Mouse (Mus musculus): ENCODE measurements around the gene Fcgrt.
"Not testable (repeated sequence)": the region's sequence is repeated elsewhere in the genome, so short reads cannot be mapped to it uniquely, and the experiment has no call there.

Gene Fcgrt

GRCm38 (mm10) chr7:45103652-45104180, at the start of gene Fcgrt:
Fcgrt (minus strand) TSS chr7:45103851.
- DNase-seq (ENCODE audit: low spot score), result no peak

DNA sequence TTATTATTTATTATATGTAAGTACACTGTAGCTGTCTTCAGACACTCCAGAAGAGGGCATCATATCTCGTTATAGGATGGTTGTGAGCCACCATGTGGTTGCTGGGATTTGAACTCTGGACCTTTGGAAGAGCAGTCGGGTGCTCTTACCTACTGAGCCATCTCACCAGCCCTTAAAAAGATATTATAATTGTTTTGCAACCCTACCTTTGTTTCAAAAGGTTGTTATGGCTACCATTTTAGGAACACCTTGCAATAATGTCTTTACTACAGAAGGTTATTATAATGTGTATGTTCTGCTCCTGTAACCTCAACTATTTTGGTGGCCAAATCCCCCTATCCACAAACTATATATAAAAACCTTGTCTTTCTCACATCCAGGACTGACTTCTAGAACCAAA, 49.4 kb upstream of the Fcgrt start:
- DNase-seq (ENCODE audit: low spot score), result not testable (repeated sequence)

GRCm38 (mm10) chr7:45151303-45151702, 47.7 kb upstream of the Fcgrt start:
- DNase-seq (ENCODE audit: low spot score), result no peak

- DNase-seq (ENCODE audit: low spot score), result no peak
These were observed 46.7 kb upstream of the Fcgrt start for GRCm38 (mm10) chr7:45150321-45150720.

DNA sequence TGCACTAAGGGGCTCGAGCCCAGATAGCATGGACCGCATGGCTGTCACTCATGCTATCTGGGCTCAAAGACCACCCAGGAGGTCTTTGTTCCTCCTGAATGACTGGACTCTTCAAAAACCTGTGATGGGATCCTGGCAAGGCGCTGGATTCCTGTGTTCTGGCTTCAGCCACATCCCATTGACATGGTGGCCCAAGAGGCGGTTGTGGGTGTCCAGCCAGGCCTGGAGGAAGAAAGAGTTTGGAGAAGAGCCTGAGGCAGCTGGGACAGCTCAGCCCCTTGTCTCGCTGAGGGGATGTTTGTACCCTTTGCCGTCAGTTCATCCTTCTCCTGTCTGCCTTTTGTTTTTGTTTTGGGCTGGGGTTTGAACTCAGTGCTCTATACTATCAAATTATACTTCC, 45.9 kb upstream of the Fcgrt start:
- DNase-seq (ENCODE audit: low spot score), result no peak

- no peak for DNase-seq (ENCODE audit: low spot score)
These were observed 45.0 kb upstream of the Fcgrt start for GRCm38 (mm10) chr7:45148534-45149098.

GRCm38 (mm10) chr7:45147899-45148298, 44.2 kb upstream of the Fcgrt start:
- DNase-seq (ENCODE audit: low spot score), result no peak

DNA sequence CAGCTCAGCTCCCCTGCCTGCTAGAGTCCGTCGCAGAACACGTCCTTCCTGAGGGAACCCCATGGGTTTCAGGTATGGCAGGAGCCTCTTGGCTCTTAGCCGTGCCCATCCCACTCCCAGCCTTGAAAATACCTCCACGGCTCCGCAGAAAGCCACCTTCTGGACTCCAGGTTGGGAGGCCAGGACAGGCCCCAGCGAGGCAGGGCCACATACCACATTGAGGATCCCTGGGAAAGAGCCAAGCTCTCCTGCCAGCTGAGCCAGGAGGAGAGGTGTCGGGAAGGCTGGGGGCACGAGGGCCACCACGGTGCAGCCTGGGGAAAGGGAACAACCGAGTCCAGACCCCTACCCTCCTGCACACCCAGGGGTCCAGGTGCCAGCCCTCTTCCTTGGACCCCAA, 43.6 kb upstream of the Fcgrt start:
- no peak for DNase-seq (ENCODE audit: low spot score)

- DNase-seq (ENCODE audit: low spot score), result no peak
These were observed 41.8 kb upstream of the Fcgrt start for GRCm38 (mm10) chr7:45145460-45145859.

DNA sequence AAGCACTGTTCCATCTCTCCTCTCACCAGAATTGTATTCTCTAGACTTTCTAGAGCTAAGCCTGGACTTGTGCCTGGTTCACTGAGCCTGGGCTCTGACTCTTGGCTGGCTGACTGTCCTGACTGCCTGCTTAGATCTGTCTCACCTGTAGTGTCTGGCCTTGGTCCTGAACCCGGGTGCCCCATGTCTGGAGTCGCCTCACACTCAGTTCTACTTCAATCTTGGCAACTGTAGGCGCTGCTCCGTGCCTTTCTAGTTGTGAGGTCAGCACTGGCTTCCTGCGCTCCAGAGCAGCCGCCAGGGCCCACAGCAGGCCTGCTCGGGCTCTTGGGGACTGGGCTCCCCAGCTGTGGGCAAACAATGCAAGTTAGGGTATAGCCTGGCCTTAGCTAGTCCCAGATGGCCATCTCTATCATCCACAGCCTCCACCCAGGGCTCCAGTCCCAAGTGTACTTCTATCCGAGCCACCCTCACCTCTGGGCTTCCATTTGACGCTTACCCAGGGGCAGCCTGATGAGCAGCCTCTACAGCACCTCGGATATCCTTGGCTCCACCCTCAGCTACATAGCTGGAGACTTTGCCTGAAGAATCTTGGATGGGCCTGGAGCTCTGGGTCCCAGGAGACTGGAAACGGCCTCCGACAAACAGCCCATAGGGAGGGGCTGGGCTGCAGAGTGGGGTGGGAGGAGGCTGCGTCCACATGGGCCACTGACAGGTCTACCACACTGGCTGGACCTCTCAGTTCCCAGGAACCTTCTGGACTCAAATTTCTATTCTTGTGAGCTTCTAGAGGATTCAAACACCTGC, 40.9 kb upstream of the Fcgrt start:
- no peak for DNase-seq (ENCODE audit: low spot score)

DNA sequence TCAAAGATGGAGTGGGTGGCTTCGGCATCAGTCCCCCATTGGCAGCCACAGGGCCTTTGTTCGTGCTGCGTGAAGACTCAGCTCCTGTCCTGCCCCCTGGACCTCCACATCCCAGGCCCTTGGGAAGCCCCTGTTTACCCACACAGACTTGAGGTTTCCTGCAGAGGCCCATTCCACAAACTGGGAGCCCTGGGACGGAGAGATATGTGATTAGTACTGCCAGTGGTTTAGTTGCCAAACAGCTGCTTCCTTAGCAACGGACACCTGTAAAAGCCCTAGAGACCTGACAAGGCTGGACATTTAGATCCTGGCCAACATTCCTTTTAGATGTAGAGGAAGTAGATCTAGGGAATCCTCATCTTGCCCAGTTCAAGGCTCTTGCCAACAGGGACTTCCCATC, 38.3 kb upstream of the Fcgrt start:
- DNase-seq (ENCODE audit: low spot score), result no peak

GRCm38 (mm10) chr7:45141319-45141718, 37.7 kb upstream of the Fcgrt start:
- no peak for DNase-seq (ENCODE audit: low spot score)

GRCm38 (mm10) chr7:45139904-45140723, 36.5 kb upstream of the Fcgrt start:
- DNase-seq (ENCODE audit: low spot score), result no peak

- DNase-seq (ENCODE audit: low spot score), result no peak
These were observed 34.8 kb upstream of the Fcgrt start for GRCm38 (mm10) chr7:45138403-45138802.

DNA sequence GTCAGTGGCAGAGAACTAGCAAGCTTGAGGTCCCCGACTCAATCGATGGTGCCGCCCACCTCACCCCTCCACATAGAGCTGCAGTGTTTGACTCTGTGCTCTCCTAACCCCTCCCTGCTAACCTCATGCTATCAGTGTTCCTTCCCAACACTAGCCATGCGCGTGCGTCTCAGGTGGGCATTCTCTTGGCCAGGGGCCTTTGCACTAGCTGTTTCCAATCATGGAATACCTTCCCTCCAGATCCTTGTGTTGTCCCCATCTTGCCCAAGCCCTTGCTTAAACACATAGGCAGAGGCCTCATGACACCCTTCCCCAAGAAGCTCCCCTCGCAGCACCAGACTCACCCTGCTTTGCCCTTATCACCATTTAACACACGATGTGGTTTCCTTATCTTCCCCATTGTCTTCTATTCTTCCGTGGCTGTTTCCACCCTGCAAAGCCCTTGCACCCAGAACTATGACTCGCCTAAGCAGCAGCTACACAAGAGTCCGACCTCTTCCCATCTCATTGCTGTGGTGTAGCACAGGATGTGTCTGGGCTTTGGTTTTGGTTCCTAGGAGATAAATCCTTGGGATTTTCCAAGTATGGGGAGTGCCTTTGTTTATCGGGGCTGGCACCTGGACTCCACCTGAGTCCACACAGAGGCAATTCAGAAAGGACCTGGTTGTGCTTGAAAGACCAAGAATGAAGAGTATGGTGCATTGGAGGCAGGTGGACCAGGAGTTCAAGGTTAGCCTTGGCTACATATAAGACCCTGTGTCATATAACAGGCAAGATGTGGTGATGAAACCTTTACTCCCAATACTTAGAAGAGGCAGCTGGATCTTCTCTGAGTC, 33.7 kb upstream of the Fcgrt start:
- no peak for DNase-seq (ENCODE audit: low spot score)

DNA sequence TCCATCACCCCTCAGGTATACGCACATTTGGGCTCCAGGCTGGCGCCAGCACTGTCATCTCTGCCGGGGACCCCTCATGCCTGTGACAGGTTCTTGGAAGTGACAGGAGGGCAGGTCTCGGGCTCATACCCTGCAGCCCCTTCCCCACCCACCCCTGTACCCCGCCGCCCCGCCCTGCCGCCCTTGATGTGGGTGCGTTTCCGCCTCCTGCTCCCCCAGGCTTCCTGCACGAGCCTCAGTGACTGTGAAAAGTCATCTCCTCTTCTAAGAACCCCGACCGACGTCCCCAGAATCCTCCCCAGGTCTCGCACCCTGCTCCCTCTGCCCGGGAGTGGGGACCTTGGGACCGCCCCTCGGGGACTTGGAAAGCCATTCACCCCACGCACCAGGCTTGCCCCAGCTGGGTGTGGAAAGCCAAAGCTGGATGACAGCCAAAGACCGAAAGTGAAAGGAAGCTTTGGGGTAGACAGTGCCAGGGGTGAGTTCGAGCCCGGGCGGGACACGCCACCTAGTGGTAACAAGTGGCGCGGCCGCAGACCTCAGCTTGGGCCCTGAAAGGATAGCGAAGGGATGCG, 32.4 kb upstream of the Fcgrt start, which contains the start of the genes Gm45713 and Flt3l:
Gene Gm45713 (minus strand): TSS at position 239 of the 575 bp plus-strand sequence.
Gene Flt3l (minus strand): TSS at position 440 of the 575 bp plus-strand sequence.
- DNase-seq (ENCODE audit: low spot score), result peak; percentile 83

GRCm38 (mm10) chr7:45135370-45135769, 31.7 kb upstream of the Fcgrt start:
- DNase-seq (ENCODE audit: low spot score), result no peak

DNA sequence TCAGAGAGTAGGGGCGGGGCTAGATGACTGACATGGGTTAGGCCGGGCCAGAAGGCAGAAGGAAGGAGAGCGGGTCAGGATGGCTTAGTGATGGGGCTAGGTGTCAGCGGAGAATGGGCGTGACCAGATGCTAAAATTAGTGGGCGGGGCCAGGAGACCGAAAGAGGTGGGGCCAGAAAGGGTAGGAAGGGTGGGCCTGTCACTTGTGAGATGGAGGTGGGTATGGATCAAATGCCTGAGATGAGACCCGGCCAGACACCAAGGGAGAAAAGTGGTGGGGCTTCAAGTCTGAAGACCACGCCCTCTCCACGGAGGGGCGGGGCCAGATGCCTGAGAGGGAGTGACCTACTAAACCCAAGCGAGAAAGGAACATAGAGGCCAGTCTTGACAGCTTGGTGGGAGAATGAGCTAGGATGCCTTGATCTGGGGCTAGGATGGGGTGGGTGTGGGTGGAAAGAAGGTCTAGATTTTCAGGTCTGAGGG, 30.9 kb upstream of the Fcgrt start:
- DNase-seq (ENCODE audit: low spot score), result no peak

GRCm38 (mm10) chr7:45133446-45134159, 30.0 kb upstream of the Fcgrt start:
- no peak for DNase-seq (ENCODE audit: low spot score)

DNA sequence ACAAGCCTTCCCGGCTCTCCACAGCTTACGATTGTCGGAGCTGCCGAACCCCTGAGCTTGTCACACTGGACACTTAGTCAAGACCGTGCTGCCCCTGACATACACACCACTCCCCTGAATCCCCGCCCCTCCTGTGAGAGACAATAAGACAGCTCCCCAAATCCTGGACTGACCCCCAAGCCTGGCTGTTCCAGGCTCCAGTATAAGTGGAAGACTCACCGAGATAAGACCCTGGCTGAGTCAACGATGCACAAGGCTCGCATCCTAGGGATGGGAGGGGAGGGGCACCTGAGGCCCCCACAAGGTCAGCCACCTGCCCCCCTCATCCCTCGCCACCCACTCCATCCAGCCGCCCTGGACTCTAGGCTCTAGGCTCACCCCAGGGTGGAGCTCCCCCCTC, 28.2 kb upstream of the Fcgrt start:
- no peak for DNase-seq (ENCODE audit: low spot score)
